Mouse (Mus musculus): ENCODE data around the gene Naa60.

DNA sequence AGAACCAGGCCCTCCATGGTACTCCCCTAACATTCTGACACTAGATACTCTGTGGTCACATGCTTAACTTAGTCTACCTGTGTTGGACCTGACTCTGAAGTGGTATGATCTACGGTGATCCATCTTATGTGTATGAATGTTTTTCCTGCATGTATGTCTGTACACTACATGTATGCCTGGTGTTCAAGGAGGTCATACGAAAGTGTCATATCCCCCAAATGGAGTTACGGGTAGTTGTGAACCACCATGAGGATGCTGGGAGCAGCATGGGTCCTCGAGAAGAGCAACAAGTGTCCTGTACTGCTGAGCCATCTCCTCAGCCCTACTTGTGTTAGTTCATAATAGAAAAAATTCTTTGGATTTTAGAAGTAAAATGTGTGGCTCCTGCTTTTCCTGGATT, 4.2 kb downstream of the Naa60 start:
- TF ChIP-seq CTCF (IDR thresholded peaks at IDR 0.05; ENCODE audit: extremely low read depth, insufficient read depth, low read length) (no peak), POLR2A (IDR thresholded peaks at IDR 0.05; ENCODE audit: extremely low read depth, insufficient read depth, low read length) (no peak)
